Mouse (Mus musculus): ENCODE measurements around the gene Spire2. TPM values are rescaled to one million over a fixed set of nuclear protein-coding genes. Genes with fewer than 3 reads are reported as not detected.
"Not testable (repeated sequence)": the region's sequence is repeated elsewhere in the genome, so short reads cannot be mapped to it uniquely, and the experiment has no call there.

The Spire2 gene
- 10 to 100 TPM; 16.0 to 16.5 TPM for total RNA-seq (2021)

GRCm38 (mm10) chr8:123332262-123333090, at the start of gene Spire2:
Spire2 (plus strand) TSS chr8:123332713.
- intact Hi-C loops (cut with DNase I) = no loop called here
- DNase-seq (ENCODE audit: low spot score in 2 of 2) = peak; percentile 49 to 74

DNA sequence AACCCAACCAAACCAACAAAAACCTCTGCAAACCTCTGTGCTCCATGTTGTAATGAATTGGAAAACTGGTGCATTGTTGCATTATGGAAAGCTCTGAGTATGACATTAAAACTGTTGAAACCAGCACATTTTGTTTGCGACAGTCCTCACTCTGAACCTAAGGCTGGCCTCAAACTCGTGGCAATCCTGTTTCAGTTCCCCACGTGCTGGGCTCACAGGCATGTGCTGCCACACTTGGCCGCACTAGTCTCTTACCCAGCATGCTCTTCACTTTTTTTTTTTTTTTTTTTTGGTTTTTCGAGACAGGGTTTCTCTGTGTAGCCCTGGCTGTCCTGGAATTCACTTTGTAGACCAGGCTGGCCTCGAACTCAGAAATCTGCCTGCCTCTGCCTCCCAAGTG, 49.5 kb upstream of the Spire2 start:
- intact Hi-C loops (cut with DNase I); DNase-seq (ENCODE audit: low spot score in 2 of 2): not testable (repeated sequence)

DNA sequence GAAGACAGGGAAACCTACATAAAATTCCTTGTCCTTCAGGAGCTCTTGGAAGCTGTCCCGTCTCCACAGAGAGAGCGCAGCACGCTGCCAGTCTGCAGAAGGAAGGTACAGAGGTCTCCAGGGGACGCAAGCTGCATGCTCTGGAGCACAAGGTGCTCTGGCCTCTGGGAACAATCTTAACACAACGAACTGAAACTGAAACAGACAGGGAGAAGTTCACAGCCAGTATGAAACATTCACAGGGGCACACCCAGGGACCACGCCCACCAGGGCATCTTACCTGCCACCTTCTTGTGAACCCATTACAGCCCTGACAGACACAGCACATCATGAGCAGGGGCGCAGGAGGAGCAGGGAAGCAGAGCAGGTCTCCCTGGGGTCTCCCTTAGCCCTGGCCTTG, 48.5 kb upstream of the Spire2 start:
- intact Hi-C loops (cut with DNase I) = no loop called here
- DNase-seq (ENCODE audit: low spot score in 2 of 2) = no peak

DNA sequence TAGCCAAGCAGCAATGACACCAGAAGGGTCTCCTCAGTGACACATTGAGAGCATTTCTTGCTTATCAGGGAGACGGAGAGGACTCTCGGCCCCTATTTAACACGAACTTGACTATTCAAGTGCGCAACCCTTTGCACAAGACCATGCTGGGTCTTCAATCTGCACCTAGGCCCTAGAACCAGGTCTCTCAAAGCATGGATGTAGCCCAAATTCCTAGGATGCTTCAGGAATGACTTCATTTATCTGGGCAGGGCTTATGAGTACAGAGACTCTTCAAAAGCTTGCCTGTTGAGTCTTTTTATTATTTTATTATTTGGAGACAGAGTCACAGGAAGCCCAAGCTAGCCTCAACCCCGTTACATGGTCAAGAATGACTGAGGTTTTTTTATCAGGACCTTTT, 48.0 kb upstream of the Spire2 start:
- no peak for DNase-seq (ENCODE audit: low spot score in 2 of 2)
- intact Hi-C loops (cut with DNase I) = no loop called here

DNA sequence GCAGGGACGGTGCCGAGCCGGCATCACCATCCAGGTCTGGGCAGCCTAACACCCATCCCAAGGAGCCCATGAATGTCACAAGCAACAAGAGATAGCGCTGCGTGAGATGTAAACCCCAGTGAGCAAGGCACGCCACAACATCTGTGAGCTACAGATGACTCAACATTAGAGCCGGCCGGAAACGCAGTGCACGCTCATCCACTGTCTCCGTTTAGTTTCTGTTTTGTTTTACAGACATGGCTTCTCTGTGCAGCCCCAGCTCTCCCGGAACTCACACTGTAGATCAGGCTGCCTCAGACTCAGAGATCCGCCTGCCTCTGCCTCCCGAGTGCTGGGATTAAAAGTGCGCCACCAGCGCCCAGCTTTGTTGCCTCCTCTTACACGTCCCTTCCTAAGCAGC, 45.2 kb upstream of the Spire2 start:
- no peak for DNase-seq (ENCODE audit: low spot score in 2 of 2)
- intact Hi-C loops (cut with DNase I) = no loop called here

GRCm38 (mm10) chr8:123290166-123290565, 42.3 kb upstream of the Spire2 start:
- intact Hi-C loops (cut with DNase I) = no loop called here
- DNase-seq (ENCODE audit: low spot score in 2 of 2) = peak; percentile 18 to 26

DNA sequence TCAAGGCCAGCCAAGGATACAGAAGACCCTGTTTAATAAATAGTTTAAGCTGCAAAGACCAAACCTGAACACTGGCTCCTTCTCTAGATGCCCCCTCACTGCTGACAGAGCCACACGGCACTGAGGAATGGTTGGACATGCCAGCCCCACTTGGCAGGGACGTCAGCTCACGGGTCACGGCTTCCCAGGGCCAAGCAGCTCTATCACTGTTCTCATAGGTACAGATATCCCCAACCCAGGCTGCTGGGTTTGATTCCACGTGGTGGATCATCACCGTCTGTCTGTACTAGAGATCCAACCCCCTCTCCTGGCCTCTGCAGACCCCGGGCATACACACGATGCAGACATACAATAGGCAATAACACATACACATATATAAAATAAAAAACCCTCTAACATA, 41.8 kb upstream of the Spire2 start:
- DNase-seq (ENCODE audit: low spot score in 2 of 2) = no peak
- intact Hi-C loops (cut with DNase I) = no loop called here

DNA sequence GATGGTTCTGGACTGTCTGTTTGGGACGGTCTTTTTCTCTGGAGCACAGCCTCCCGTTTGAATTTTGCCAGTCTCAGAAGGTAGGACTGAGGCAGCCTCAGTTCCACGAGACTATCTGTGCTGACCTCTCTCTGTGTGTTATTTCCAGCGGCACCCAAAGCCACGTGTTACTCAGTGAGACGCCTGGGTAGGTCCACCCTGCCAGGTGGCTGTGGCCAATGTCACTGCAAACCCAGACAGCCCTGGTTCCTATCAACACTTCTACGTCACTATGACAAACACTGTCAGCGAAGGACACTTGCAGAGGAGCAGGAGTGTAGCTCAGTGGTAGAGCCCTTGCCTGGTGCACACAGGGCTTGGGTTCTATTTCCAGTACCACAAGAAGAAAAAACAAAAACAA, 40.8 kb upstream of the Spire2 start:
- intact Hi-C loops (cut with DNase I) = no loop called here

GRCm38 (mm10) chr8:123292281-123292680, 40.2 kb upstream of the Spire2 start:
- intact Hi-C loops (cut with DNase I) = no loop called here
- no peak for DNase-seq (ENCODE audit: low spot score in 2 of 2)

More for the DNA sequence above, 40.8 kb upstream of the Spire2 start:
- no peak for DNase-seq (ENCODE audit: low spot score in 2 of 2)

DNA sequence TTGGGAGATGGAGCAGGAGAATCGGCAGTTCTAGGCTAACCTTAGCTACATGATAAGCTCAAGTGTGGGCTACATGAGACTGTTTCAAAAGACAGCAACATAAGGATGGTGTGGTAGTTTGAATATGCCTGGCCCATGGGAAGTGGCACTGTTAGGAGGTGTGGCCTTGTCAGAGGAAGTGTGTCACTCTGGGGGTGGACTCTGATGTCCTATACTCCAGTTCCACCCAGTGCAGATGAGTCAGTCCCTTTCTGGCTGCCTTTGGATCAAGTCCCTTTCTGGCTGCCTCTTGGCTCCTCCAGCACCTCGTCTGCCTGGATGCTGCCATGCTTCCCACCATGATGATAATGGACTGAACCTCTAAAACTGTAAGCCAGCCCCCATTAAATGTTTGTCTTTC, 39.7 kb upstream of the Spire2 start:
- no peak for DNase-seq (ENCODE audit: low spot score in 2 of 2)
- intact Hi-C loops (cut with DNase I) = no loop called here

DNA sequence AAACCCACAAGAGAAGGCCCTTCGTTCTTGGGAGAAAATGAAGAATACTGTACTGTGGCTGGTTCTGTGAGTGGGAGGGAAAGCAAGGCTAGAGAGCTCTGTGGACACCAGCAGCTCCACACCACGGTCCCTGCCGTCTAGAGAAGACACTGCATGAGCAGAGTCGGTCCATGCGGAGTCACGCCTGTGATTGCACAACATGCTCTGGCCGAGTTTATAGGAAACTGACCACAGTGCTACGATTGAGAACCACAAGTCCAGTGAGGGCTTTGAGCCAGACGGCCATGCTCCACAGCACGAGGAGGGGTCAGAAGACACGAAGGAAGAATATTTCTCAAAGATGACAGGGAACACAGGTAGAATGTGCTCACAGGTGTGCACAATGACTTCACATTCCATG, 34.2 kb upstream of the Spire2 start:
- no peak for DNase-seq (ENCODE audit: low spot score in 2 of 2)
- intact Hi-C loops (cut with DNase I) = no loop called here

DNA sequence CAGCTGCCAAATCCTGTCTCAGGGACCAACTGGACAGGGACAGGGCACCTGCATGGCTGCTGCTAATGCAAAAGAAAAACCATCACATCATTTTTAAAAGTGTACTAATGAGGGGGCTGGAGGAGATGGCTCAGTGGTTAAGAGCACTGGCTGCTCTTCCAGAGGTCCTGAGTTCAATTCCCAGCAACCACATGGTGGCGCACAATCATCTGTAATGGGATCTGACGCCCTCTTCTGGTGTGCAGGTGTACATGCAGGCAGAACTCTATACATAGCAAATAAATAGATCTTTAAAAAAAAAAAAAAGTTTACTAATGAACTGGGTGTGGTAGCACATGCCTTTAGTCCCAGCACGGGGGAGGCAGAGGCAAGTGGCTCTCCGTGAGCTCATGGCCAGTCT, 23.8 kb upstream of the Spire2 start:
- intact Hi-C loops (cut with DNase I) = no loop called here
- DNase-seq (ENCODE audit: low spot score in 2 of 2) = no peak

GRCm38 (mm10) chr8:123317781-123318466, 14.6 kb upstream of the Spire2 start:
- DNase-seq (ENCODE audit: low spot score in 2 of 2) = no peak
- intact Hi-C loops (cut with DNase I) = loop anchor here (2.0 kb wide), 1 partner anchor 43 kb away; no protein-coding TSS in a partner anchor

DNA sequence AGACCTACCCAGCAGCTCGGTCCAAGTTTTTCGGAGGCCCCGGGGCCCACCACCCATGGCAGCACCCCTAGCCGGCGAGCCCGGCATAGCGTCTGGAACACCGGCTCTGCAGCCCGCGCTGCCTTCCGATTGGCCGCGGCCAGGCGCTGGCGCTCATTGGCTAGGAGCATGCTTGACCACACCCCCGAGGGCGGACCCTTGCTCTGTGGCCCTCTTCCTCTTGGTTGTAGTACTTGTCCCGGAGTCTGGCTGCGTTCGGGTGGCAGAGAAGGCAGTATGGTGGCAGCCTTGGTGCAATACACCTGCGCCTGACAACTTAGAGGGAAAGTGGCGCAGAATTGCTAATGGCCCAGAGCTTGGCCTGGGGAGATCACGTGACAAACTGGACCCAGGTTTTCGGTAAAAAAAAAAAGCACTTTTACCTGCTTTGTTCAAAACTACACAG, 14.0 kb upstream of the Spire2 start, which contains the start of gene Fanca:
Gene Fanca (minus strand): TSS at position 110 of the 445 bp plus-strand sequence.
- intact Hi-C loops (cut with DNase I) = loop anchor here (2.0 kb wide), 1 partner anchor 42 kb away; no protein-coding TSS in a partner anchor
- peak; percentile 90 to 94 for DNase-seq (ENCODE audit: low spot score in 2 of 2)

DNA sequence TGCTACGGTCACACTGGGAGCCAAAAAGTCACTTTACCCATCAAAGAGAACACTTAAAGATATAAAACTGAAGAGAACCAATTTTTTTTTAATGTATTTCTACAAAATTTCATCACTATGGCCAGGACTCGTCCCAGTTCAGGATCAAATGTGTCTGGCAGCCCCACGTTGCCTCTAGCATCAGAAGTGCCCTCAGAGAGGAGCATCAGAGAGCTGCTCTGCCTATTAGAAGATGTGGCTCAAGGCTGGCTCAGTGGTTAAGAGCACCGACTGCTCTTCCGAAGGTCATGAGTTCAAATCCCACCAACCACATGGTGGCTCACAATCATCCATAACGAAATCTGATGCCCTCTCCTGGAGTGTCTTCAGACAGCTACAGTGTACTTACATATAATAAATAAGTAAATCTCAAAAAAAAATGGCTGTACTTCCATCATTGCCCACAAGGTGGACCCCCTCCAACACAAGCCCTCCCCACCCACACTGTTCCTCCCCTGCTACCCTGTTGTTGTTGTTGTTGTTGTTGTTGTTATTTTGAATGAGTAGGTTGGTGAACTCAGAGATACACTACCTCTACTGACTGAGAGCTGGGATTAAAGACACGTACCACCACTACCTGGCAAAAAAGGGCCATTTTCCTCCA, 12.9 kb upstream of the Spire2 start:
- intact Hi-C loops (cut with DNase I) = loop anchor here (2.0 kb wide), 1 partner anchor 41 kb away; no protein-coding TSS in a partner anchor
- DNase-seq (ENCODE audit: low spot score in 2 of 2) = peak in 1 of 2 experiments; percentile 29

- DNase-seq (ENCODE audit: low spot score in 2 of 2) = no peak
- intact Hi-C loops (cut with DNase I) = no loop called here
These were observed 4.0 kb upstream of the Spire2 start for GRCm38 (mm10) chr8:123328552-123328951.

DNA sequence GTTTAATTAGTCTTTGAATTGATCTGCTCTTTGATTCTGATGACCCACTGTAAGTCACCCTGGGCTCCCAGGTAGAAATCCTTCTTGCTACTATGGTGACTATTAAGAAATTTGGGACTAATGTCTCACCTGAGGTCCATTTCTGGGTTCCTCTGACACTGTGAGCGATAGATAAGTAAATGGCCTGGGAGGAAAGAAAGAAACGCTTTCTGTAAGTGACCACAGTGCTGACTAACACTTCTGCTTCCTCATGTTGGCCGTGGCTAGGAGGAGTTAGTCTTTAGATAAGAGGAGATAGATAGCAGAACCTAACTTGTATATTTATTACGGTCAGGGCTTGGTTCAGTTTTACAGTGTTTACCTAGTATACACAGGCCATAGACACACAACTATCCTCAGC, 3.2 kb upstream of the Spire2 start:
- intact Hi-C loops (cut with DNase I) = no loop called here
- no peak for DNase-seq (ENCODE audit: low spot score in 2 of 2)

- DNase-seq (ENCODE audit: low spot score in 2 of 2) = no peak
- intact Hi-C loops (cut with DNase I) = no loop called here
These were observed 2.6 kb upstream of the Spire2 start for GRCm38 (mm10) chr8:123329961-123330360.

GRCm38 (mm10) chr8:123330701-123331100, 1.8 kb upstream of the Spire2 start:
- no peak for DNase-seq (ENCODE audit: low spot score in 2 of 2)
- intact Hi-C loops (cut with DNase I) = no loop called here

DNA sequence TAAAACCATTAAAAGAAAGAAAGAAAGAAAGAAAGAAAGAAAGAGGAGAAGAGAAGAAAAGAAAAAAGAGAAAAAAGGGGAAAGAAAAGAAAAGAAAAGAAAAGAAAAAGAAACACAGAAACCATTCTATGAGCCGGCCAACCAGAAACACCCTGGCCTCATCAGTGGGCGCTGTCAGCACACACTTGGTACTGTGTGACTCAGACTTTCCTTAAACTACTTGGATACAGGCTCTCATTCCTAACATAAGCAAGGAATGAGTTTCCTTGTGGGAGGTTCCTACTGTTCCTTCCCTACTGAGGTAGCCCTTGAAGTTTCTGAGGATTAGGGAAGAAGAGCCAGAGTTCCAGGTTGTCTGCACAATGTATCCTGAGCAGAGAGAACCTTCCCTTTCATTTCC, 1.2 kb upstream of the Spire2 start:
- intact Hi-C loops (cut with DNase I) = no loop called here
- peak in 1 of 2 experiments; percentile 79 for DNase-seq (ENCODE audit: low spot score in 2 of 2)
